8 mouse cellular contexts compared by ENCODE assay signal in genomic region chr14:118855141-118855800, GRCm38 (mm10).
DNase-seq lines count a peak whose midpoint lies in the region; ATAC-seq and TF ChIP-seq lines count a peak whose summit lies in the region.

No protein-coding gene starts in this region.

- WGBS in kidney, embryonic 15.5 days = 2% methylated on average over 28 of the region's 28 CpGs
- WGBS in forebrain, embryonic 16.5 days = under 1% methylated on average over 28 of the region's 28 CpGs
- 1% methylated on average over 28 of the region's 28 CpGs for WGBS in liver, embryonic 13.5 days (ENCODE audit: insufficient replicate concordance)
- WGBS in small intestine, adult 2 months = 3% methylated on average over 28 of the region's 28 CpGs

- TF ChIP-seq POLR2A in small intestine, adult 2 months (IDR thresholded peaks at IDR 0.05; ENCODE audit: low read depth, low read length) = no peak

- H3K27ac ChIP-seq in kidney, embryonic 15.5 days = no peak overlapping the region
- no peak overlapping the region for H3K27ac ChIP-seq in forebrain, embryonic 16.5 days (ENCODE audit: low read length)
- H3K27ac ChIP-seq in liver, embryonic 13.5 days = no peak overlapping the region
- H3K27ac ChIP-seq in small intestine, adult 2 months (ENCODE audit: insufficient read depth, low read depth, low read length) = no peak overlapping the region

- H3K9me3 ChIP-seq in kidney, embryonic 15.5 days (replicated peaks) = no peaks in the 10 kb centered on the region
- H3K9me3 ChIP-seq in forebrain, embryonic 16.5 days (ENCODE audit: control insufficient read depth, low read length) = no peaks in the 10 kb centered on the region
- H3K9me3 ChIP-seq in liver, embryonic 13.5 days (replicated peaks) = no peaks in the 10 kb centered on the region

- no peaks in the 10 kb centered on the region for H3K36me3 ChIP-seq in kidney, embryonic 15.5 days
- H3K36me3 ChIP-seq in forebrain, embryonic 16.5 days (ENCODE audit: control insufficient read depth, insufficient read depth) = no peaks in the 10 kb centered on the region
- H3K36me3 ChIP-seq in liver, embryonic 13.5 days = no peaks in the 10 kb centered on the region
- no peaks in the 10 kb centered on the region for H3K36me3 ChIP-seq in small intestine, adult 2 months (ENCODE audit: control insufficient read depth, insufficient read depth, low read length)

- H3K27me3 ChIP-seq in kidney, embryonic 15.5 days = peaks cover 42% of the 10 kb centered on the region
- peaks cover 18% of the 10 kb centered on the region for H3K27me3 ChIP-seq in forebrain, embryonic 16.5 days (replicated peaks; ENCODE audit: control insufficient read depth, insufficient read depth, low read length)
- peaks cover 47% of the 10 kb centered on the region for H3K27me3 ChIP-seq in liver, embryonic 13.5 days
- H3K27me3 ChIP-seq in small intestine, adult 2 months (ENCODE audit: control insufficient read depth, insufficient read depth, low read length) = peaks cover 11% of the 10 kb centered on the region

- no peak for DNase-seq in kidney, adult 9 months
- DNase-seq in T-cell, adult 2 months (ENCODE audit: low spot score) = peak; percentile 45
- DNase-seq in liver, embryonic 13.5 days = no peak
- DNase-seq in cerebellum, adult 11 months = no peak

- ATAC-seq in kidney, embryonic 15.5 days (replicated peaks; ENCODE audit: low FRiP score) = peak; percentile 50
- peak; percentile 51 for ATAC-seq in forebrain, embryonic 16.5 days
- peak; percentile 40; the same call in 1 of the 2 replicates for ATAC-seq in liver, embryonic 13.5 days (ENCODE audit: low read depth)
- ATAC-seq in erythroid progenitor cell, adult 5-6 weeks (replicated peaks; ENCODE audit: low FRiP score, poor library complexity, severe bottlenecking) = no peak

- TF ChIP-seq CTCF in small intestine, adult 2 months (IDR thresholded peaks at IDR 0.05; ENCODE audit: extremely low read depth, insufficient read length, insufficient replicate concordance, low read depth, low read length) = no peak

- peaks cover 30% of the 10 kb centered on the region for H3K4me1 ChIP-seq in kidney, embryonic 15.5 days
- peaks cover 17% of the 10 kb centered on the region for H3K4me1 ChIP-seq in forebrain, embryonic 16.5 days (replicated peaks; ENCODE audit: control insufficient read depth, insufficient read depth, low read length)
- H3K4me1 ChIP-seq in liver, embryonic 13.5 days (replicated peaks) = peaks cover 21% of the 10 kb centered on the region
- peaks cover 3% of the 10 kb centered on the region; the same call in 1 of the 2 replicates for H3K4me1 ChIP-seq in small intestine, adult 2 months (ENCODE audit: control insufficient read depth, insufficient read depth, insufficient read length, low read length)

- H3K4me2 ChIP-seq in kidney, embryonic 15.5 days = peak overlapping the region; percentile 94
- peak overlapping the region; percentile 97 for H3K4me2 ChIP-seq in forebrain, embryonic 16.5 days (ENCODE audit: low read length)
- peak overlapping the region; percentile 88 for H3K4me2 ChIP-seq in liver, embryonic 13.5 days

- peak overlapping the region; percentile 55 for H3K4me3 ChIP-seq in kidney, embryonic 15.5 days (replicated peaks)
- peak overlapping the region; percentile 50 for H3K4me3 ChIP-seq in forebrain, embryonic 16.5 days (replicated peaks; ENCODE audit: low read length)
- peak overlapping the region; percentile 60 for H3K4me3 ChIP-seq in liver, embryonic 13.5 days (replicated peaks)
- H3K4me3 ChIP-seq in small intestine, adult 2 months (ENCODE audit: low read depth, low read length) = peak overlapping the region; percentile 58

- peak overlapping the region; percentile 41 for H3K9ac ChIP-seq in kidney, embryonic 15.5 days
- peak overlapping the region; percentile 42; the same call in 1 of the 2 replicates for H3K9ac ChIP-seq in forebrain, embryonic 16.5 days (replicated peaks; ENCODE audit: low read depth, low read length)
- H3K9ac ChIP-seq in liver, embryonic 13.5 days = peak overlapping the region; percentile 50
